Mouse (Mus musculus) layer of hippocampus, adult 6 months (tissue): ENCODE data around the gene Svs4. TPM values are rescaled to one million over a fixed set of nuclear protein-coding genes. Genes with fewer than 3 reads are reported as not detected.

ENCODE experiments used
- long read RNA-seq, 2 experiments: library from polyadenylated mRNA; unstranded; transcript quantifications; one replicate each; pipeline ENCODE4 v2.0.0; 2019 to 2020
- polyA plus RNA-seq: library from polyadenylated mRNA; unstranded; fragments of <200 nt; fragmentation: Nextera tagmentation; gene quantifications from 2 replicates; pipeline ENCODE4 v1.2.3, GENCODE M21; 2021

The Svs4 gene
- polyA plus RNA-seq = not detected in 2 replicates
- long read RNA-seq, experiment 1 = 0 reads
- long read RNA-seq, experiment 2 = 0 reads

GRCm38 (mm10) chr2:164278359-164278758, at the start of gene Svs4:
Gene Svs4 (minus strand): TSS chr2:164278459.

GRCm38 (mm10) chr2:164316451-164316850, 38.2 kb upstream of the Svs4 start, which contains the start of gene Svs6:
Gene Svs6 (plus strand): TSS chr2:164316751.

GRCm38 (mm10) chr2:164288968-164289367, 10.7 kb upstream of the Svs4 start, which contains the start of gene Svs3a:
Gene Svs3a (plus strand): TSS chr2:164289268.

GRCm38 (mm10) chr2:164256540-164256939, 21.7 kb downstream of the Svs4 start, which contains the start of gene Svs3b:
Gene Svs3b (minus strand): TSS chr2:164256640.

GRCm38 (mm10) chr2:164238366-164238765, 39.9 kb downstream of the Svs4 start, which contains the start of gene Svs2:
Gene Svs2 (minus strand): TSS chr2:164238466.

Other genes starting within 250 kb of the Svs4 start
- gene Stk4, start 208.1 kb downstream of the Svs4 start, polyA plus RNA-seq = 18.7 and 21.7 TPM in 2 replicates
- gene Tomm34, start 207.3 kb downstream of the Svs4 start, polyA plus RNA-seq = 139 and 143 TPM in 2 replicates
- gene Kcns1, start 107.3 kb downstream of the Svs4 start, polyA plus RNA-seq = 4.2 and 5.7 TPM in 2 replicates
- not detected in 2 replicates for gene Wfdc5, start 95.7 kb downstream of the Svs4 start, polyA plus RNA-seq
- gene Wfdc12, start 87.9 kb downstream of the Svs4 start, polyA plus RNA-seq = not detected in 2 replicates
- gene Wfdc15a, start 78.3 kb downstream of the Svs4 start, polyA plus RNA-seq = not detected in 2 replicates
- not detected in 2 replicates for gene Wfdc15b, start 56.8 kb downstream of the Svs4 start, polyA plus RNA-seq
- gene Svs2, start 40.0 kb downstream of the Svs4 start, polyA plus RNA-seq = not detected in 2 replicates
- gene Svs3b, start 21.8 kb downstream of the Svs4 start, polyA plus RNA-seq = not detected in 2 replicates
- gene Svs3a, start 10.8 kb upstream of the Svs4 start, polyA plus RNA-seq = not detected in 2 replicates
- not detected in 2 replicates for gene Svs6, start 38.3 kb upstream of the Svs4 start, polyA plus RNA-seq
- not detected in 2 replicates for gene Svs5, start 54.3 kb upstream of the Svs4 start, polyA plus RNA-seq
- 0.24 and 0.45 TPM in 2 replicates for gene Slpi, start 110.6 kb upstream of the Svs4 start, polyA plus RNA-seq
- 0.21 TPM in 2 replicates for gene Rbpjl, start 124.7 kb upstream of the Svs4 start, polyA plus RNA-seq
- gene Matn4, start 126.7 kb upstream of the Svs4 start, polyA plus RNA-seq = 2.3 and 2.6 TPM in 2 replicates
- gene Sdc4, start 165.4 kb upstream of the Svs4 start, polyA plus RNA-seq = 189 and 290 TPM in 2 replicates
- gene Sys1, start 178.5 kb upstream of the Svs4 start, polyA plus RNA-seq = 122 and 133 TPM in 2 replicates
- gene Gm20458, start 182.5 kb upstream of the Svs4 start, polyA plus RNA-seq = 8.3 and 10.1 TPM in 2 replicates
- gene Trp53tg5, start 195.3 kb upstream of the Svs4 start, polyA plus RNA-seq = not detected in 2 replicates
- gene Dbndd2, start 207.6 kb upstream of the Svs4 start, polyA plus RNA-seq = 184 and 200 TPM in 2 replicates
- 48.8 and 68.4 TPM in 2 replicates for gene Pigt, start 219.1 kb upstream of the Svs4 start, polyA plus RNA-seq